Mouse (Mus musculus): ENCODE data around the gene Hoxb2.

GRCm38 (mm10) chr11:96347717-96348116 is 2.6 kb upstream of the Hoxb2 start:
- TF ChIP-seq CTCF (conservative IDR thresholded peaks at IDR 0.05; ENCODE audit: insufficient read depth, insufficient read length, low read depth, low read length) (no peak), POLR2A (IDR thresholded peaks at IDR 0.05; ENCODE audit: low read depth, low read length) (no peak)

All from kidney, adult 2 months (tissue).